Mouse (Mus musculus): ENCODE results near the gene Plpp2. TPM values are rescaled to one million over a fixed set of nuclear protein-coding genes. Genes with fewer than 3 reads are reported as not detected.

Plpp2 gene
- polyA plus RNA-seq, 1 experiment from 2014 or later = 27.1 TPM

- DNase-seq (ENCODE audit: low spot score) (no peak), ATAC-seq (replicated peaks; ENCODE audit: low FRiP score) (no peak)
- H3K4me3 ChIP-seq (ENCODE audit: low read depth, low read length) = no peak overlapping the region
- no peak overlapping the region for H3K4me2 ChIP-seq
- H3K4me1 ChIP-seq (replicated peaks; ENCODE audit: control insufficient read depth, insufficient read depth, low read length) = peaks cover 14% of the 10 kb centered on the region
- 92% methylated on average over 13 of the region's 13 CpGs for WGBS
- no peak overlapping the region for H3K27ac ChIP-seq (ENCODE audit: low read depth, low read length)
- no peaks in the 10 kb centered on the region for H3K27me3 ChIP-seq (replicated peaks; ENCODE audit: control insufficient read depth, insufficient read depth, low read length)
- no peaks in the 10 kb centered on the region for H3K9me3 ChIP-seq (ENCODE audit: control insufficient read depth, low read length)
- H3K9ac ChIP-seq (ENCODE audit: low read depth, low read length) = no peak overlapping the region
- peaks cover 4% of the 10 kb centered on the region; the same call in 1 of the 2 replicates for H3K36me3 ChIP-seq (ENCODE audit: control insufficient read depth, insufficient read depth, low read length)
These were observed 2.9 kb downstream of the Plpp2 start for GRCm38 (mm10) chr10:79530721-79531120.

GRCm38 (mm10) chr10:79530241-79530640 lies 3.4 kb downstream of the Plpp2 start:
- no peak overlapping the region for H3K4me3 ChIP-seq (ENCODE audit: low read depth, low read length)
- H3K4me2 ChIP-seq = no peak overlapping the region
- ATAC-seq (replicated peaks; ENCODE audit: low FRiP score) (no peak), DNase-seq (ENCODE audit: low spot score) (peak; percentile 23)
- no peak overlapping the region for H3K9ac ChIP-seq (ENCODE audit: low read depth, low read length)
- H3K27me3 ChIP-seq (replicated peaks; ENCODE audit: control insufficient read depth, insufficient read depth, low read length) = no peaks in the 10 kb centered on the region
- no peaks in the 10 kb centered on the region for H3K9me3 ChIP-seq (ENCODE audit: control insufficient read depth, low read length)
- WGBS = 73% methylated on average over 8 of the region's 8 CpGs
- no peak overlapping the region for H3K27ac ChIP-seq (ENCODE audit: low read depth, low read length)
- peaks cover 14% of the 10 kb centered on the region for H3K4me1 ChIP-seq (replicated peaks; ENCODE audit: control insufficient read depth, insufficient read depth, low read length)
- peaks cover 4% of the 10 kb centered on the region; the same call in 1 of the 2 replicates for H3K36me3 ChIP-seq (ENCODE audit: control insufficient read depth, insufficient read depth, low read length)

DNA sequence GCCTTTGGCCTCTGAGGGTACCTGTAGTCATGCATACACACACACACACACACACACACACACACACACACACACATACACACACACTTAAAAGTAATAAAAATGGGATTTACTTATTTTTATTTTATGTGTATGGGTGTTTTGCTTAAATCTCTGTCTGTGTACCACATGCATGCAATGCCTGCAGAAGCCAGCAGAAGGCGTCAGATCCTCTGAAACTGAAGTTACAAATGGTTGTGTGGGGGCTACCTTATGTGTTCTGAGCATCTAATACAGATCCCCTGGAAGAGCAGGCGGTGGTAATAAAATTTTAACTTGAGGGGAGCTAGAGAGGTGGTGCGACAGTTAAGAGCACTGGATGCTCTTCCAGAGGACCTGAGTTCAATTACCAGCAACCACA lies 5.5 kb downstream of the Plpp2 start:
- no peak overlapping the region for H3K9ac ChIP-seq (ENCODE audit: low read depth, low read length)
- H3K36me3 ChIP-seq (ENCODE audit: control insufficient read depth, insufficient read depth, low read length) = peaks cover 4% of the 10 kb centered on the region; the same call in 1 of the 2 replicates
- no peak overlapping the region for H3K4me2 ChIP-seq
- no peak for DNase-seq (ENCODE audit: low spot score)
- H3K27ac ChIP-seq (ENCODE audit: low read depth, low read length) = no peak overlapping the region
- no peak for ATAC-seq (replicated peaks; ENCODE audit: low FRiP score)
- 70% methylated on average over 3 of the region's 3 CpGs for WGBS
- H3K4me1 ChIP-seq (replicated peaks; ENCODE audit: control insufficient read depth, insufficient read depth, low read length) = peaks cover 8% of the 10 kb centered on the region; the same call in 1 of the 2 replicates
- H3K4me3 ChIP-seq (ENCODE audit: low read depth, low read length) = no peak overlapping the region
- H3K9me3 ChIP-seq (ENCODE audit: control insufficient read depth, low read length) = no peaks in the 10 kb centered on the region
- H3K27me3 ChIP-seq (replicated peaks; ENCODE audit: control insufficient read depth, insufficient read depth, low read length) = no peaks in the 10 kb centered on the region

- Histone ChIP-seq H3K36me3 (ENCODE audit: control insufficient read depth, insufficient read depth, low read length) (peaks cover 4% of the 10 kb centered on the region; the same call in 1 of the 2 replicates), H3K27ac (ENCODE audit: low read depth, low read length) (no peak overlapping the region), H3K9ac (ENCODE audit: low read depth, low read length) (no peak overlapping the region), H3K9me3 (ENCODE audit: control insufficient read depth, low read length) (no peaks in the 10 kb centered on the region), H3K4me2 (no peak overlapping the region), H3K27me3 (replicated peaks; ENCODE audit: control insufficient read depth, insufficient read depth, low read length) (no peaks in the 10 kb centered on the region), H3K4me1 (replicated peaks; ENCODE audit: control insufficient read depth, insufficient read depth, low read length) (0 out of 2 replicates have a peak, but pooled peaks cover 4% of the 10 kb centered on the region), H3K4me3 (ENCODE audit: low read depth, low read length) (no peak overlapping the region)
- no peak for ATAC-seq (replicated peaks; ENCODE audit: low FRiP score)
- DNase-seq (ENCODE audit: low spot score) = no peak
- WGBS = 83% methylated on average over 6 of the region's 6 CpGs
These were observed 6.1 kb downstream of the Plpp2 start for GRCm38 (mm10) chr10:79527453-79527845.

- Histone ChIP-seq H3K4me2 (no peak overlapping the region), H3K9me3 (ENCODE audit: control insufficient read depth, low read length) (no peaks in the 10 kb centered on the region), H3K36me3 (ENCODE audit: control insufficient read depth, insufficient read depth, low read length) (peaks cover 4% of the 10 kb centered on the region; the same call in 1 of the 2 replicates), H3K9ac (ENCODE audit: low read depth, low read length) (no peak overlapping the region), H3K4me1 (replicated peaks; ENCODE audit: control insufficient read depth, insufficient read depth, low read length) (0 out of 2 replicates have a peak, but pooled peaks cover 4% of the 10 kb centered on the region), H3K27ac (ENCODE audit: low read depth, low read length) (no peak overlapping the region), H3K27me3 (replicated peaks; ENCODE audit: control insufficient read depth, insufficient read depth, low read length) (no peaks in the 10 kb centered on the region), H3K4me3 (ENCODE audit: low read depth, low read length) (no peak overlapping the region)
- DNase-seq (ENCODE audit: low spot score) = peak; percentile 25
- ATAC-seq (replicated peaks; ENCODE audit: low FRiP score) = no peak
- WGBS = 84% methylated on average over 12 of the region's 12 CpGs
These were observed 6.7 kb downstream of the Plpp2 start for GRCm38 (mm10) chr10:79526661-79527452.

DNA sequence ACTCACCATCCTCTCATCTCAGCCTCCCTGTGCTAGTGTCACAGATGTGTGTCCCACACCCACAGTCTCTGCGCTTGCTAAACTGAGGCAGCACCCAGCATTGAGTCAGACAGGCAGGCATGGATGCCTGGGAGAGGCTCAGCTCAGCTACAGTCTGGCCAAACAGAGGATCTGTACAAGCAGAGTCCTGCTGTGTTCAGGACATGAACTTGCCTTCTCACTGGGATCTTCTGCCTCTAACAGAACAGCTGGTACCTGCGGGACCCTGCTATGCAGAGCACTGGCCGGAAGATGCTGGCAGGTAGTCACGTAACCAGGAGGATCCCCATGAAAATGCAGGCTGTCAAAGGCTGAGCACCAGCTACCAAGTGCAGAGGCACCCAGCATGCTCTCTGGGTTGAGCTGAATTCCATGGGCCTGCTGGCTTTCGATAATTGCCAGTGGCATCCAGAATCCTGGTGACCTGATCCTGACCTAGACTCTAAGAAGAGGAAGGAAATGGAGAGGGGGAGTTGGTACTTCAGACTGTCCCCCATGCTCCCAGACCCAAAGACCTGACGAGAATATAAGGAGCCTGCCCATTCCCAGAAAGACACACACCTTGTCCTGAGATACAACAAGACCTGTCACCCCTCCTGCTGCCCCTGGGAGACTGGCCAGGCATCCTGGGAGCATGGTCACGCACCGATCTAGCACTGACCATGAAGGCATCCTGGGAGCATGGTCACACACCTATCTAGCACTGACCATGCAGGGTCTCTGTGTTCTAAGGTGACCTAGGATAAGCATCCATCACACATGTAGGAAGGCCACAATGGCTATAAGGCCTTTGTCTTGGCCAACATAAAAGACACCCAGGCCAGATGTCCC lies 7.9 kb downstream of the Plpp2 start:
- H3K9ac ChIP-seq (ENCODE audit: low read depth, low read length) = no peak overlapping the region
- H3K27me3 ChIP-seq (replicated peaks; ENCODE audit: control insufficient read depth, insufficient read depth, low read length) = no peaks in the 10 kb centered on the region
- H3K4me2 ChIP-seq = no peak overlapping the region
- H3K36me3 ChIP-seq (ENCODE audit: control insufficient read depth, insufficient read depth, low read length) = peaks cover 4% of the 10 kb centered on the region; the same call in 1 of the 2 replicates
- 86% methylated on average over 8 of the region's 8 CpGs for WGBS
- no peaks in the 10 kb centered on the region for H3K9me3 ChIP-seq (ENCODE audit: control insufficient read depth, low read length)
- DNase-seq (ENCODE audit: low spot score) = peak; percentile 27
- H3K4me1 ChIP-seq (replicated peaks; ENCODE audit: control insufficient read depth, insufficient read depth, low read length) = 0 out of 2 replicates have a peak, but pooled peaks cover 4% of the 10 kb centered on the region
- no peak for ATAC-seq (replicated peaks; ENCODE audit: low FRiP score)
- no peak overlapping the region for H3K4me3 ChIP-seq (ENCODE audit: low read depth, low read length)
- H3K27ac ChIP-seq (ENCODE audit: low read depth, low read length) = no peak overlapping the region

DNA sequence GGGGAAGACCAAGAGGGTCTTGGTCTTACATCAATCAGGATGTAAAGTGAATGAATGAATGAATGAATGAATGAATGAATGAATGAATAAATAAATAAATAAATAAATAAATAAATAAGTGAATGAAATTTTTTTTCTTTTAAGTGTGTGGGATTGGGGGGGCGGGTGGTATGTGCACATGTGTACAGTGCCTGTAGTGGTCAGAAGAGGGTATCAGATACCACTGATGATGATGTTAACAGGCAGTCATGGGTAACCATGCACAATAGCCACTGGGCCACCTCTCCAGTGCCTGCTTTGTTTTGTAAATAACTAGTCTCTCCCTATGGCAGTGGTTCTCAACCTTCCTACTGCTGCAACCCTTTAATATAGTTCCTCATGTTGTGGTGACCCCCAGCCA lies 9.2 kb downstream of the Plpp2 start:
- Histone ChIP-seq H3K27me3 (replicated peaks; ENCODE audit: control insufficient read depth, insufficient read depth, low read length) (no peaks in the 10 kb centered on the region), H3K36me3 (ENCODE audit: control insufficient read depth, insufficient read depth, low read length) (peaks cover 4% of the 10 kb centered on the region; the same call in 1 of the 2 replicates), H3K9ac (ENCODE audit: low read depth, low read length) (no peak overlapping the region), H3K4me1 (replicated peaks; ENCODE audit: control insufficient read depth, insufficient read depth, low read length) (no peaks in the 10 kb centered on the region), H3K4me2 (no peak overlapping the region), H3K4me3 (ENCODE audit: low read depth, low read length) (no peak overlapping the region), H3K27ac (ENCODE audit: low read depth, low read length) (no peak overlapping the region), H3K9me3 (ENCODE audit: control insufficient read depth, low read length) (no peaks in the 10 kb centered on the region)
- no peak for DNase-seq (ENCODE audit: low spot score)
- no peak for ATAC-seq (replicated peaks; ENCODE audit: low FRiP score)
- 90% methylated on average over 1 of the region's 1 CpGs for WGBS

DNA sequence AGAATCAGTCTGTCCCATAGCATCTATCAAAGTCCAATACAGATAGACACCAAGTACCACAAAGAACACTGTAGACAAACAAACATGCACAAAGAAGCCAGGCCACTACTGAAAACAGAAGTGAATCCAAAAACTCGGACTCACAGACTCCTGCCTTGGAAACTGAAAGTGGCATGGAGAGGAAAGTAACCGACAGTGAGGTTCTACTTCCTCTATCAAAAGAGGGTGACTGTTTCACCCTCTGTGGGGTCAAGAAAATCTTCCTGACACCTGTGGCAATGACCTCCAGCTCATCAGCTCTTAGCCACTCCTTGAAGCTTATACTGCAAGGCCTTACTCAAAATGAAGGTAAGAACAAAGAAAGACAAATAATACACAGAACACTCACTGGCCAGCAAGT lies 26.9 kb downstream of the Plpp2 start:
- 59% methylated on average over 2 of the region's 2 CpGs for WGBS
- no peaks in the 10 kb centered on the region for H3K27me3 ChIP-seq (replicated peaks; ENCODE audit: control insufficient read depth, insufficient read depth, low read length)
- DNase-seq (ENCODE audit: low spot score) = no peak
- no peaks in the 10 kb centered on the region for H3K9me3 ChIP-seq (ENCODE audit: control insufficient read depth, low read length)
- H3K27ac ChIP-seq (ENCODE audit: low read depth, low read length) = no peak overlapping the region
- H3K4me2 ChIP-seq = no peak overlapping the region
- H3K4me3 ChIP-seq (ENCODE audit: low read depth, low read length) = no peak overlapping the region
- no peaks in the 10 kb centered on the region for H3K4me1 ChIP-seq (replicated peaks; ENCODE audit: control insufficient read depth, insufficient read depth, low read length)
- H3K9ac ChIP-seq (ENCODE audit: low read depth, low read length) = no peak overlapping the region
- no peaks in the 10 kb centered on the region for H3K36me3 ChIP-seq (ENCODE audit: control insufficient read depth, insufficient read depth, low read length)
- ATAC-seq (replicated peaks; ENCODE audit: low FRiP score) = no peak

Data from liver, embryonic 11.5 days (tissue).